Mouse (Mus musculus) hindbrain, embryonic 12.5 days (tissue): ENCODE data around the gene Grid2ip. TPM values are rescaled to one million over a fixed set of nuclear protein-coding genes. Genes with fewer than 3 reads are reported as not detected.
A peak's percentile ranks its signal among the peaks of the same experiment; 100 is the strongest.

Source experiments
- ATAC-seq: fragments of 200-750 bp; cut with Nextera tagmentation; 2 replicates; pipeline ENCODE4 v1.8.0; 2017; ENCODE audit warnings: moderate TSS enrichment; ENCODE audit not compliant: low FRiP score
- H3K27ac ChIP-seq: fragments of 300-500 bp; sonication (generic); 2 replicates; pipeline ENCODE4 v1.5.1; 2016; ENCODE audit warnings: mild to moderate bottlenecking
- H3K27me3 ChIP-seq: fragments of 300-500 bp; sonication (generic); 2 replicates; pipeline ENCODE4 v1.6.1; 2016; ENCODE audit warnings: mild to moderate bottlenecking
- H3K36me3 ChIP-seq: fragments of 300-500 bp; sonication (generic); 2 replicates; pipeline ENCODE4 v1.6.1; 2016; ENCODE audit warnings: mild to moderate bottlenecking
- H3K4me1 ChIP-seq: fragments of 300-500 bp; sonication (generic); 2 replicates; pipeline ENCODE4 v1.6.1; 2016
- H3K4me2 ChIP-seq: fragments of 300-500 bp; sonication (generic); replicated peaks from 2 replicates; pipeline ENCODE4 v1.6.1; 2016; ENCODE audit warnings: mild to moderate bottlenecking
- H3K4me3 ChIP-seq: fragments of 300-500 bp; sonication (generic); 2 replicates; pipeline ENCODE4 v1.5.1; 2016; ENCODE audit warnings: mild to moderate bottlenecking
- H3K9ac ChIP-seq: fragments of 300-500 bp; sonication (generic); 2 replicates; pipeline ENCODE4 v1.6.1; 2016; ENCODE audit warnings: mild to moderate bottlenecking, moderate library complexity
- H3K9me3 ChIP-seq: fragments of 300-500 bp; sonication (generic); replicated peaks from 2 replicates; pipeline ENCODE4 v1.6.1; 2016; ENCODE audit warnings: mild to moderate bottlenecking
- WGBS: fragments of 180-500 bp; shearing (Covaris S2); methylation state at CpG from one replicate; pipeline ENCODE4 v1.1.7; 2016; 5-methylcytosine and 5-hydroxymethylcytosine counted together
- polyA plus RNA-seq: library from polyadenylated mRNA; unstranded; fragments of >200 nt; fragmentation: Nextera tagmentation; extraction: Ambion mirVana; gene quantifications from 2 replicates; pipeline ENCODE4 v1.2.1, GENCODE M21; 2016

The Grid2ip gene
- polyA plus RNA-seq, 1 experiment from 2014 or later = 0.08 TPM

- Histone ChIP-seq H3K36me3 (no peaks in the 10 kb centered on the region), H3K27me3 (0 out of 2 replicates have a peak, but pooled peaks cover 3% of the 10 kb centered on the region), H3K9ac (no peak overlapping the region), H3K4me3 (no peak overlapping the region), H3K4me1 (peaks cover 7% of the 10 kb centered on the region), H3K27ac (no peak overlapping the region), H3K4me2 (no peak overlapping the region), H3K9me3 (no peaks in the 10 kb centered on the region)
- 70% methylated on average over 14 of the region's 14 CpGs for WGBS
- no peak for ATAC-seq
These were observed 22.6 kb upstream of the Grid2ip start for GRCm38 (mm10) chr5:143334418-143335088.

DNA sequence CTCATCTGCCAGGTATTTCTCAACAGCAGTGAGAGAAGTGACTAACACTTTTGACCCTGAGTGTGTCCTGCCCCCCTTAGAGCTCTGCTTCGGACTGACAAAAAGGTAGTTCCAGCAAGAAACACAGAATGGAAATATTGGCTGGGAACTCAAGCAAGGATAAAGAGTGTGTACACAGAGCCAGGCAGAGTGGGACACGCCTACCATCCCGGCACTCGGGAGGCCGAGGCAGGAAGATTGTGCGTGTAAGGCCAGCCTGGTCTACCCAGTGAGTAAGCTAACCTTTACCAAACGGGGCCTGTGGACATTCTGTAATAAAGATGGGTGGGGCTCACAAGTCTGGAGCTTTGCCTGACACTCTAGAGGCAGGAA is 22.1 kb upstream of the Grid2ip start:
- H3K4me1 ChIP-seq = peaks cover 2% of the 10 kb centered on the region
- no peak overlapping the region for H3K9ac ChIP-seq
- no peak overlapping the region for H3K4me3 ChIP-seq
- H3K27ac ChIP-seq = no peak overlapping the region
- H3K27me3 ChIP-seq = 0 out of 2 replicates have a peak, but pooled peaks cover 3% of the 10 kb centered on the region
- no peak overlapping the region for H3K4me2 ChIP-seq
- no peaks in the 10 kb centered on the region for H3K36me3 ChIP-seq
- no peaks in the 10 kb centered on the region for H3K9me3 ChIP-seq
- 81% methylated on average over 7 of the region's 7 CpGs for WGBS
- no peak for ATAC-seq

GRCm38 (mm10) chr5:143336559-143336958 is 20.6 kb upstream of the Grid2ip start:
- Histone ChIP-seq H3K27ac (no peak overlapping the region), H3K36me3 (no peaks in the 10 kb centered on the region), H3K9ac (no peak overlapping the region), H3K4me1 (no peaks in the 10 kb centered on the region), H3K9me3 (no peaks in the 10 kb centered on the region), H3K4me2 (no peak overlapping the region), H3K4me3 (no peak overlapping the region), H3K27me3 (0 out of 2 replicates have a peak, but pooled peaks cover 3% of the 10 kb centered on the region)
- no peak for ATAC-seq
- 64% methylated on average over 6 of the region's 6 CpGs for WGBS

- H3K4me3 ChIP-seq = no peak overlapping the region
- ATAC-seq = no peak
- WGBS = 58% methylated on average over 6 of the region's 6 CpGs
These were observed 17.5 kb upstream of the Grid2ip start for GRCm38 (mm10) chr5:143339603-143340002.

DNA sequence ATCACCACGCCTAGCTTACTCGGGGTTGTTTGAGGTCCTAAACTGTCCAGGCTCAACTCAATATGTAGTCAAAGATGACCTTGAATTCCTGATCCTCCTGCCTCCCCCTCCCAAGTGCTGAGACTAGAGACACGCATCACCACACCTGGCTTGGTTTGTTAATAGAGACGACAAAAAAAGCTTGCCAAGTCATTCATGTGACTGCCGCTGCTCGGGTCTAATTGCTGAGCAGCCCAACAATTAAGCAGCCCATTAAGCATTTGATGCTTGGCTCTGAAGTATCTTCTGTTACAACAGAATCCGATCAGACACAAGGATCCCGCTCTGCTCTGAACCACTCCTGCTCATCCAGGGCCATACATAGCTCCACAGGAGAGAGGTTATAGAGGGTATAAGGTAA is 10.8 kb upstream of the Grid2ip start:
- H3K36me3 ChIP-seq = no peaks in the 10 kb centered on the region
- H3K9me3 ChIP-seq = no peaks in the 10 kb centered on the region; the same call in 1 of the 2 replicates
- H3K4me3 ChIP-seq = no peak overlapping the region
- H3K27ac ChIP-seq = no peak overlapping the region
- WGBS = 79% methylated on average over 8 of the region's 8 CpGs
- no peaks in the 10 kb centered on the region for H3K27me3 ChIP-seq
- no peak overlapping the region for H3K4me2 ChIP-seq
- no peak overlapping the region for H3K9ac ChIP-seq
- no peaks in the 10 kb centered on the region for H3K4me1 ChIP-seq
- ATAC-seq = no peak

More at GRCm38 (mm10) chr5:143339603-143340002, 17.5 kb upstream of the Grid2ip start:
- Histone ChIP-seq H3K4me2 (no peak overlapping the region), H3K27ac (no peak overlapping the region), H3K36me3 (no peaks in the 10 kb centered on the region), H3K9ac (no peak overlapping the region), H3K27me3 (0 out of 2 replicates have a peak, but pooled peaks cover 3% of the 10 kb centered on the region), H3K4me1 (no peaks in the 10 kb centered on the region), H3K9me3 (no peaks in the 10 kb centered on the region)

- no peak for ATAC-seq
- H3K27me3 ChIP-seq = peaks cover 25% of the 10 kb centered on the region
- H3K4me1 ChIP-seq = peaks cover 8% of the 10 kb centered on the region
- H3K27ac ChIP-seq = no peak overlapping the region
- H3K36me3 ChIP-seq = no peaks in the 10 kb centered on the region
- no peak overlapping the region for H3K4me3 ChIP-seq
- no peaks in the 10 kb centered on the region; the same call in 1 of the 2 replicates for H3K9me3 ChIP-seq
- H3K4me2 ChIP-seq = no peak overlapping the region
- 34% methylated on average over 5 of the region's 5 CpGs for WGBS
- H3K9ac ChIP-seq = no peak overlapping the region
These were observed 1.1 kb upstream of the Grid2ip start for GRCm38 (mm10) chr5:143356017-143356416.

- peaks cover 8% of the 10 kb centered on the region for H3K4me1 ChIP-seq
- no peak overlapping the region for H3K27ac ChIP-seq
- peaks cover 28% of the 10 kb centered on the region for H3K27me3 ChIP-seq
- no peaks in the 10 kb centered on the region; the same call in 1 of the 2 replicates for H3K9me3 ChIP-seq
- 4% methylated on average over 27 of the region's 28 CpGs for WGBS
- H3K36me3 ChIP-seq = no peaks in the 10 kb centered on the region
- peak overlapping the region; percentile 46 for H3K4me2 ChIP-seq
- H3K9ac ChIP-seq = peak overlapping the region; percentile 33
- peak overlapping the region; percentile 19 for H3K4me3 ChIP-seq
- ATAC-seq = no peak
These were observed 426 bp downstream of the Grid2ip start for GRCm38 (mm10) chr5:143357564-143357963.

DNA sequence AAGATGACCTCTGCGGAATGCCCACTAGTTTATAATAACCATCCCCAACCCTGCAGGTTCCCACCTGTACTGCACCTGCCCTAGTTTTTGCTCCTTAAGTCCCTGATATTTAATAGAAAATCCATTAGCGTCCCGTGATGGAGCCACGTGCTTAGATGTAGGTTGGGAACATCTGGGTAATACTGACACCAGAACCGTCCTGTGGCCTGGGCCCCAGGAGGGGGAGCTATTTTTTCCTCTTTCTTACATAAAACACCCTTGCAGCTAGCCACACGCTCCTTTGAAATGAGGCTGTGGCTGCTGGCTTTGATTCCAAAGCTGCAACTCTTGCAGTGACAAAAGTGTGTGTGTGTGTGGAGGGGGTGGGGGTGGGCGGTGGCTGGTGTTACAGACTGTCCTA is 2.1 kb downstream of the Grid2ip start:
- H3K4me3 ChIP-seq = no peak overlapping the region
- no peak overlapping the region for H3K9ac ChIP-seq
- H3K36me3 ChIP-seq = no peaks in the 10 kb centered on the region
- peaks cover 39% of the 10 kb centered on the region for H3K27me3 ChIP-seq
- H3K4me2 ChIP-seq = no peak overlapping the region
- no peak overlapping the region for H3K27ac ChIP-seq
- peaks cover 17% of the 10 kb centered on the region for H3K4me1 ChIP-seq
- H3K9me3 ChIP-seq = no peaks in the 10 kb centered on the region
- 29% methylated on average over 7 of the region's 7 CpGs for WGBS
- no peak for ATAC-seq

GRCm38 (mm10) chr5:143360000-143360399 is 2.9 kb downstream of the Grid2ip start:
- ATAC-seq = no peak
- Histone ChIP-seq H3K4me3 (no peak overlapping the region), H3K36me3 (no peaks in the 10 kb centered on the region), H3K27ac (no peak overlapping the region), H3K9ac (no peak overlapping the region), H3K4me1 (peaks cover 23% of the 10 kb centered on the region), H3K9me3 (no peaks in the 10 kb centered on the region), H3K27me3 (peaks cover 46% of the 10 kb centered on the region), H3K4me2 (no peak overlapping the region)
- WGBS = 60% methylated on average over 5 of the region's 5 CpGs

GRCm38 (mm10) chr5:143361428-143361827 is 4.3 kb downstream of the Grid2ip start:
- H3K4me2 ChIP-seq = no peak overlapping the region
- peaks cover 23% of the 10 kb centered on the region for H3K4me1 ChIP-seq
- H3K9me3 ChIP-seq = no peaks in the 10 kb centered on the region
- H3K9ac ChIP-seq = no peak overlapping the region
- no peaks in the 10 kb centered on the region for H3K36me3 ChIP-seq
- whole genome bisulfite sequencing = 68% methylated on average over 7 of the region's 7 CpGs
- no peak for ATAC-seq
- no peak overlapping the region for H3K27ac ChIP-seq
- peaks cover 57% of the 10 kb centered on the region for H3K27me3 ChIP-seq
- no peak overlapping the region for H3K4me3 ChIP-seq

DNA sequence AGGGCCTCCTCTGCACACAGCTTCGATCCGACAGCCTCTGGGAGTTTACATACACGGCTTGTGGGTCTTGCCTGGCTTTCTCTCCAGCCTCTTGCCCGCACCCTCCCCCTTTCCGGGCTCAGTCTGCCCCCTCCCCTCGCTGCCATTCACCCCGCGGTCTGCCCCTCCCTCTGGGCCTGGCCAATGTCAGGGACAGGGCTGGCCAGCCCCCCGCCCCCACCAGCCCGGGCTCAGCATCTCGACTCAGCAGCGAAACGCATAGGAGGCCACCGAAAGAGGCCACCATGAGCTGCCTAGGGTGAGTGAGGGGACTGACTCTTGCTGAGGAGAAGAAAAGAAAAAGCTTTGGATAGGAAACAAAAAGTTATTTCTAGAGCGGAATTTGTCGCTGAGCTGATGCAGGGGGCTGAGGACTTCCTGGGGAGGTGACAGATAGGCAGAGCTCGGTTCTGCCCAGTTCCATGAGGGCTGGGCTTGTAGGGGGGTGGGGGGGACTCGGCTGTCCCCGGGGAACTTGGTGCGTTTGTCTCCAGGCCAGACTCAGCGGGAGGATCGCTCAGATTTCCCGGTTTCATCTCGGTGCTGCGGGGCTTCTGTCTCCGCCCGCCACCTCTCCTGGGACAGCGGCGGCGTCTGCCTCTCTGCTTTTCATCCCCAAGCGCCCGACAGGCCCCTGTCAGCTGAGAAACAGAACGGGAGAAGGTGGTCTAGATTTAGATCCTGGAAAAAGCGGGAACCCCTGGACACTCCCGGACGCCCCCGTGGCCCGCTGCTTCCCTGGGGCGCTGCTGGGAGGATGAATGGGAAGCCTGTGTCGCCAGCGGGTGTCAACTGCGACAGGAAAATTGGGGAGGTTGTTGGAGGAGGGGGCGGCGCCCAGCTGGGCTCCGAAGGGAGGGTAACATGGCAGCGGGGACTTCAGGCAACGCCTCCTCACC is 6.8 kb downstream of the Grid2ip start:
- Histone ChIP-seq H3K4me2 (peak overlapping the region; percentile 91), H3K4me3 (peak overlapping the region; percentile 46), H3K9ac (peak overlapping the region; percentile 68), H3K9me3 (no peaks in the 10 kb centered on the region), H3K36me3 (no peaks in the 10 kb centered on the region), H3K27ac (no peak overlapping the region), H3K27me3 (peaks cover 55% of the 10 kb centered on the region), H3K4me1 (peaks cover 15% of the 10 kb centered on the region)
- WGBS = under 1% methylated on average over 47 of the region's 47 CpGs
- ATAC-seq = peak; percentile 74

DNA sequence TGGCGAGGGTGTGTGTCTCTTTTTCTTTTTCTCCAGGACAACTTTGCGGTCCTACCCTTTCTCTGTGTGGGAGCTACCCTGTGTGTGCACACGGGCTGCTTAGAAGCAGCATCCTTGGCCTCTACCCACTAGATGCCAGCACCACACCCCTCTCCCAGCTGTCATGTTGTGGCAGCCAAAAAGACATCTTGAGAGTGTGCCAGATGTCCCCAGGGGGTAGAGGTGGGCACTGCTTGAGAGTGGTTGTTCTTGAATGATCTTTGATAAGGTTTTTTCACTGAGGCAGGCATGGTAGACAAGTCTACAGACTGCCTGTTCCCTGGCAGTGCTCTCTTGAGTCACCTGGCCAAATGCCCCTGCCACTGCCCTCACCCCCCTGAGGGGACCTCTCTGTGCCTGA is 10.8 kb downstream of the Grid2ip start:
- Histone ChIP-seq H3K27ac (no peak overlapping the region), H3K4me3 (no peak overlapping the region), H3K4me1 (peaks cover 24% of the 10 kb centered on the region), H3K9me3 (no peaks in the 10 kb centered on the region), H3K36me3 (no peaks in the 10 kb centered on the region), H3K27me3 (peaks cover 87% of the 10 kb centered on the region), H3K9ac (no peak overlapping the region), H3K4me2 (no peak overlapping the region)
- 83% methylated on average over 3 of the region's 3 CpGs for WGBS
- no peak for ATAC-seq
